Mouse (Mus musculus): ENCODE data around the gene Casp7.

DNA sequence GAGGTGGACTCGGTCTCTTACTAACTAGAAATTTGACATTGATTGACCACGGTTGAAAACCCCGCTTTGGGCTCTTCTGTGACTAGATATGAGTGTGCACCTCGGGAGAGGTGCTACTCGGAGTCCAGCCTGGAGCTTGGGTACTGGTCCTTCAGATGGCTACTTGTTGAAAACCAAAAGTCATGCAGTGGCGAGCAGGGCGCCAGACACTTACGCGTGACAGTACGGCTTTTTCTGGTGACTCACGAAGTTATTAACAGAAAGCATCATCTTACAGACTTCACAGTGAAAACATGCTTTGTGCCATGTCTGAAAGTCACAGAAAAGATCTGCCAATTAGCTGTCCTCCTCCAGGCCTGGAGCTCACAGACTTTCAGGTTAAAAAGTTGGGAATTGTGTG is 7.8 kb upstream of the Casp7 start:
- TF ChIP-seq POLR2A (IDR thresholded peaks at IDR 0.05; ENCODE audit: low read depth, low read length) (no peak), CTCF (IDR thresholded peaks at IDR 0.05; ENCODE audit: borderline replicate concordance, insufficient read depth, low read length) (no peak)

All from embryonic fibroblast, embryonic 13.5 days (primary cell).